Mouse (Mus musculus) gastrocnemius, adult 18-20 months (tissue): ENCODE data around the gene Lefty2. TPM values are rescaled to one million over a fixed set of nuclear protein-coding genes. Genes with fewer than 3 reads are reported as not detected.
A peak's percentile ranks its signal among the peaks of the same experiment; 100 is the strongest.
"Not testable (repeated sequence)": the region's sequence is repeated elsewhere in the genome, so short reads cannot be mapped to it uniquely, and the experiment has no call there.

Experiments
- DNase-seq: peaks from one replicate; pipeline ENCODE4 v3.0.0; 2021; ENCODE audit warnings: low spot score
- total RNA-seq, 2 experiments: library from RNA; stranded (reverse); gene quantifications; 2 replicates each; pipeline ENCODE4 v1.2.3; 2021

Lefty2 gene
- total RNA-seq, 2 experiments from 2014 or later = not detected

GRCm38 (mm10) chr1:180933659-180934058 lies 40.8 kb downstream of the Lefty2 start:
- no peak for DNase-seq

GRCm38 (mm10) chr1:180934467-180935419 lies 41.8 kb downstream of the Lefty2 start, which contains the start of gene Lefty1:
Gene Lefty1 (plus strand): TSS chr1:180935022.
- DNase-seq = no peak

GRCm38 (mm10) chr1:180936610-180937398 lies 43.9 kb downstream of the Lefty2 start:
- DNase-seq = peak; percentile 51

- DNase-seq = not testable (repeated sequence)
These were observed 44.7 kb downstream of the Lefty2 start for GRCm38 (mm10) chr1:180937631-180938030.

- DNase-seq = not testable (repeated sequence)
These were observed 45.9 kb downstream of the Lefty2 start for GRCm38 (mm10) chr1:180938781-180939180.

- no peak for DNase-seq
These were observed 48.0 kb downstream of the Lefty2 start for GRCm38 (mm10) chr1:180940776-180941460.

GRCm38 (mm10) chr1:180941726-180942125 lies 48.8 kb downstream of the Lefty2 start:
- no peak for DNase-seq

- peak; percentile 83 for DNase-seq
These were observed 49.5 kb downstream of the Lefty2 start, which contains the start of gene Tmem63a for GRCm38 (mm10) chr1:180942166-180943031. Gene Tmem63a (plus strand): TSS chr1:180942344.

- DNase-seq = peak; percentile 62
These were observed 50.2 kb downstream of the Lefty2 start for GRCm38 (mm10) chr1:180943032-180943644.

- DNase-seq = no peak
These were observed 51.0 kb downstream of the Lefty2 start for GRCm38 (mm10) chr1:180943896-180944295.

GRCm38 (mm10) chr1:180944553-180944952 lies 51.6 kb downstream of the Lefty2 start:
- no peak for DNase-seq

GRCm38 (mm10) chr1:180945001-180945980 lies 52.4 kb downstream of the Lefty2 start:
- DNase-seq = peak; percentile 71

- no peak for DNase-seq
These were observed 53.5 kb downstream of the Lefty2 start for GRCm38 (mm10) chr1:180946448-180946847.

Other genes with a start within 250 kb of the Lefty2 start
- gene Mixl1, start 196.1 kb upstream of the Lefty2 start, total RNA-seq = not detected
- gene Acbd3, start 167.1 kb upstream of the Lefty2 start, total RNA-seq = 10 to 100 TPM; 12.0 to 14.6 TPM
- 100 to 1,000 TPM; 285 to 302 TPM for gene H3f3a, start 79.2 kb upstream of the Lefty2 start, total RNA-seq
- 1 to 10 TPM; 7.1 to 9.6 TPM for gene Sde2, start 42.0 kb upstream of the Lefty2 start, total RNA-seq
- gene Pycr2, start 11.2 kb downstream of the Lefty2 start, total RNA-seq = 10 to 100 TPM in 1 of 2 experiments, 1 to 10 TPM in 1; 9.9 to 10.9 TPM
- under 1 TPM; 0.23 to 0.26 TPM for gene Lefty1, start 41.9 kb downstream of the Lefty2 start, total RNA-seq
- 10 to 100 TPM; 14.5 to 15.6 TPM for gene Tmem63a, start 49.2 kb downstream of the Lefty2 start, total RNA-seq
- gene Ephx1, start 127.8 kb downstream of the Lefty2 start, total RNA-seq = 10 to 100 TPM; 13.0 to 16.0 TPM
- not detected for gene 9130409I23Rik, start 158.1 kb downstream of the Lefty2 start, total RNA-seq